Mouse (Mus musculus) midbrain, embryonic 12.5 days (tissue): ENCODE data around the gene Pappa. TPM values are rescaled to one million over a fixed set of nuclear protein-coding genes. Genes with fewer than 3 reads are reported as not detected.

Experiments used
- ATAC-seq: fragments of 200-750 bp; cut with Nextera tagmentation; 2 replicates; pipeline ENCODE4 v1.8.0; 2017; ENCODE audit warnings: low read depth, moderate TSS enrichment, moderate library complexity; ENCODE audit not compliant: low FRiP score
- H3K27ac ChIP-seq: fragments of 300-500 bp; sonication (generic); replicated peaks from 2 replicates; pipeline ENCODE4 v1.5.1; 2016; ENCODE audit warnings: mild to moderate bottlenecking
- H3K27me3 ChIP-seq: fragments of 300-500 bp; sonication (generic); 2 replicates; pipeline ENCODE4 v1.6.1; 2016; ENCODE audit warnings: mild to moderate bottlenecking
- H3K36me3 ChIP-seq: fragments of 300-500 bp; sonication (generic); 2 replicates; pipeline ENCODE4 v1.6.1; 2016
- H3K4me1 ChIP-seq: fragments of 300-500 bp; sonication (generic); 2 replicates; pipeline ENCODE4 v1.6.1; 2016
- H3K4me2 ChIP-seq: fragments of 300-500 bp; sonication (generic); replicated peaks from 2 replicates; pipeline ENCODE4 v1.6.1; 2016; ENCODE audit warnings: mild to moderate bottlenecking, moderate library complexity
- H3K4me3 ChIP-seq: fragments of 300-500 bp; sonication (generic); 2 replicates; pipeline ENCODE4 v1.5.1; 2016; ENCODE audit warnings: mild to moderate bottlenecking
- H3K9ac ChIP-seq: fragments of 300-500 bp; sonication (generic); replicated peaks from 2 replicates; pipeline ENCODE4 v1.6.1; 2016; ENCODE audit warnings: mild to moderate bottlenecking, moderate library complexity
- H3K9me3 ChIP-seq: fragments of 300-500 bp; sonication (generic); 2 replicates; pipeline ENCODE4 v1.6.1; 2016; ENCODE audit warnings: mild to moderate bottlenecking
- WGBS: fragments of 180-500 bp; shearing (Covaris S2); methylation state at CpG from one replicate; pipeline ENCODE4 v1.1.7; 2016; 5-methylcytosine and 5-hydroxymethylcytosine counted together
- polyA plus RNA-seq: library from polyadenylated mRNA; unstranded; fragments of >200 nt; fragmentation: Nextera tagmentation; extraction: Ambion mirVana; gene quantifications from 2 replicates; pipeline ENCODE4 v1.2.1, GENCODE M21; 2016

Pappa gene
- polyA plus RNA-seq, result 1.3 and 1.5 TPM in 2 replicates

- Histone ChIP-seq H3K9ac (peak within 1 kb of the TSS; percentile 58), H3K27me3 (peaks cover 39% of the 10 kb centered on the region), H3K4me3 (peak within 1 kb of the TSS; percentile 60), H3K36me3 (no peaks in the 10 kb centered on the region), H3K4me1 (peaks cover 27% of the 10 kb centered on the region), H3K9me3 (no peaks in the 10 kb centered on the region), H3K27ac (no peak within 1 kb of the TSS), H3K4me2 (peak within 1 kb of the TSS; percentile 91)
- 1% methylated on average over 15 of the region's 16 CpGs for WGBS
- no peak for ATAC-seq
These were observed at the start of gene Pappa for GRCm38 (mm10) chr4:65123741-65124224. Gene Pappa (plus strand): TSS chr4:65124174.

- H3K27me3 ChIP-seq, result no peaks in the 10 kb centered on the region
- no peak overlapping the region for H3K4me3 ChIP-seq
- no peaks in the 10 kb centered on the region for H3K36me3 ChIP-seq
- no peak overlapping the region for H3K9ac ChIP-seq
- H3K27ac ChIP-seq, result no peak overlapping the region
- WGBS, result 87% methylated on average over 6 of the region's 6 CpGs
- H3K4me1 ChIP-seq, result no peaks in the 10 kb centered on the region
- no peak overlapping the region for H3K4me2 ChIP-seq
- no peak for ATAC-seq
- H3K9me3 ChIP-seq, result no peaks in the 10 kb centered on the region
These were observed 45.9 kb upstream of the Pappa start for GRCm38 (mm10) chr4:65077906-65078615.

- Histone ChIP-seq H3K4me2 (no peak overlapping the region), H3K27me3 (no peaks in the 10 kb centered on the region), H3K27ac (no peak overlapping the region), H3K36me3 (no peaks in the 10 kb centered on the region), H3K4me3 (no peak overlapping the region), H3K9me3 (no peaks in the 10 kb centered on the region), H3K4me1 (no peaks in the 10 kb centered on the region), H3K9ac (no peak overlapping the region)
- no peak for ATAC-seq
- WGBS, result 95% methylated on average over 1 of the region's 1 CpGs
These were observed 37.1 kb upstream of the Pappa start for GRCm38 (mm10) chr4:65086864-65087263.

- Histone ChIP-seq H3K9me3 (no peaks in the 10 kb centered on the region), H3K4me1 (no peaks in the 10 kb centered on the region), H3K36me3 (no peaks in the 10 kb centered on the region), H3K27ac (no peak overlapping the region), H3K4me3 (no peak overlapping the region), H3K9ac (no peak overlapping the region), H3K4me2 (no peak overlapping the region), H3K27me3 (no peaks in the 10 kb centered on the region)
- 83% methylated on average over 5 of the region's 5 CpGs for WGBS
- ATAC-seq, result no peak
These were observed 36.4 kb upstream of the Pappa start for GRCm38 (mm10) chr4:65087592-65087991.

GRCm38 (mm10) chr4:65092191-65092590 is 31.8 kb upstream of the Pappa start:
- H3K27me3 ChIP-seq, result no peaks in the 10 kb centered on the region
- no peak overlapping the region for H3K27ac ChIP-seq
- H3K36me3 ChIP-seq, result no peaks in the 10 kb centered on the region
- H3K4me3 ChIP-seq, result no peak overlapping the region
- H3K4me1 ChIP-seq, result no peaks in the 10 kb centered on the region
- no peak overlapping the region for H3K9ac ChIP-seq
- ATAC-seq, result peak; percentile 19; the same call in 1 of the 2 replicates
- 13% methylated on average over 1 of the region's 1 CpGs for WGBS
- H3K4me2 ChIP-seq, result no peak overlapping the region
- H3K9me3 ChIP-seq, result no peaks in the 10 kb centered on the region

GRCm38 (mm10) chr4:65120329-65120728 is 3.6 kb upstream of the Pappa start:
- 90% methylated on average over 1 of the region's 1 CpGs for WGBS

GRCm38 (mm10) chr4:65122841-65123240 is 1.1 kb upstream of the Pappa start:
- H3K36me3 ChIP-seq, result no peaks in the 10 kb centered on the region
- no peaks in the 10 kb centered on the region for H3K9me3 ChIP-seq
- H3K4me2 ChIP-seq, result peak overlapping the region; percentile 91; the same call in 1 of the 2 replicates
- no peak overlapping the region for H3K9ac ChIP-seq
- 2% methylated on average over 2 of the region's 2 CpGs for WGBS
- H3K27me3 ChIP-seq, result peaks cover 30% of the 10 kb centered on the region
- H3K4me1 ChIP-seq, result peaks cover 27% of the 10 kb centered on the region
- H3K27ac ChIP-seq, result no peak overlapping the region
- no peak for ATAC-seq
- H3K4me3 ChIP-seq, result no peak overlapping the region

More at GRCm38 (mm10) chr4:65120329-65120728, 3.6 kb upstream of the Pappa start:
- Histone ChIP-seq H3K4me1 (peaks cover 10% of the 10 kb centered on the region), H3K27me3 (peaks cover 18% of the 10 kb centered on the region), H3K4me3 (no peak overlapping the region), H3K36me3 (no peaks in the 10 kb centered on the region), H3K9me3 (no peaks in the 10 kb centered on the region), H3K27ac (no peak overlapping the region), H3K9ac (no peak overlapping the region), H3K4me2 (no peak overlapping the region)
- ATAC-seq, result no peak

GRCm38 (mm10) chr4:65124369-65125151 is 586 bp downstream of the Pappa start:
- H3K9ac ChIP-seq, result peak overlapping the region; percentile 58
- H3K9me3 ChIP-seq, result no peaks in the 10 kb centered on the region
- H3K4me1 ChIP-seq, result peaks cover 27% of the 10 kb centered on the region
- WGBS, result 1% methylated on average over 58 of the region's 80 CpGs
- no peak overlapping the region for H3K27ac ChIP-seq
- ATAC-seq, result peak; percentile 78
- H3K27me3 ChIP-seq, result peaks cover 47% of the 10 kb centered on the region
- H3K4me2 ChIP-seq, result peak overlapping the region; percentile 91
- peak overlapping the region; percentile 60 for H3K4me3 ChIP-seq
- no peaks in the 10 kb centered on the region for H3K36me3 ChIP-seq

- H3K27ac ChIP-seq, result no peak overlapping the region
- peaks cover 47% of the 10 kb centered on the region for H3K27me3 ChIP-seq
- H3K4me1 ChIP-seq, result peaks cover 27% of the 10 kb centered on the region
- under 1% methylated on average over 30 of the region's 30 CpGs for WGBS
- no peaks in the 10 kb centered on the region for H3K9me3 ChIP-seq
- peak overlapping the region; percentile 58 for H3K9ac ChIP-seq
- ATAC-seq, result peak; percentile 31
- H3K4me3 ChIP-seq, result peak overlapping the region; percentile 60
- H3K36me3 ChIP-seq, result no peaks in the 10 kb centered on the region
- peak overlapping the region; percentile 91 for H3K4me2 ChIP-seq
These were observed 1.7 kb downstream of the Pappa start for GRCm38 (mm10) chr4:65125341-65126332.

GRCm38 (mm10) chr4:65126451-65127290 is 2.7 kb downstream of the Pappa start:
- Histone ChIP-seq H3K4me2 (peak overlapping the region; percentile 91), H3K27ac (no peak overlapping the region), H3K9me3 (no peaks in the 10 kb centered on the region), H3K4me3 (peak overlapping the region; percentile 60), H3K36me3 (no peaks in the 10 kb centered on the region), H3K4me1 (peaks cover 27% of the 10 kb centered on the region), H3K27me3 (peaks cover 47% of the 10 kb centered on the region), H3K9ac (peak overlapping the region; percentile 58)
- WGBS, result 5% methylated on average over 23 of the region's 23 CpGs
- no peak for ATAC-seq

- Histone ChIP-seq H3K9ac (no peak overlapping the region), H3K4me1 (peaks cover 27% of the 10 kb centered on the region), H3K4me3 (no peak overlapping the region), H3K9me3 (no peaks in the 10 kb centered on the region), H3K36me3 (no peaks in the 10 kb centered on the region), H3K27ac (no peak overlapping the region), H3K27me3 (peaks cover 42% of the 10 kb centered on the region), H3K4me2 (peak overlapping the region; percentile 91)
- ATAC-seq, result no peak
- WGBS, result 23% methylated on average over 6 of the region's 6 CpGs
These were observed 3.3 kb downstream of the Pappa start for GRCm38 (mm10) chr4:65127291-65127590.
